Mouse (Mus musculus): ENCODE results near the gene Mon2.
"Not testable (repeated sequence)": the region's sequence is repeated elsewhere in the genome, so short reads cannot be mapped to it uniquely, and the experiment has no call there.

Mon2 gene

DNA sequence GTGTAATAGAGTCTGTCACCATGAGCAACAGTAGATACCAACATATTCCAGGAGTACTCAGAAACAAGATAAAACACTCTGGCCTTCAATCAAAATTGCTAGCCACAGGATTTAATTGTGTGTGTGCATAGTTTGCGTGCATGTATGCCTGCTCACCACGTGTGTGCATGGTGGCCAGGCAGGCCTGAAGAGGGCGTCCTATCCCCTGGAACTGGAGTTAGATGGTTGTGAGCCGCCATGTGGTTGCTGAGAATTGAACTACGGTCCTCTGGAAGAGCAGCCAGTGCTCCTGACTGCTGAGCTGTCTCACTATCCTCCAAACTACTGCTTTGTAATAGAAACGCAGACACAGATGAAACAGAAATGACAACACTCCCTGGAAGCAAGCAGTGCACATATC is 85.7 kb downstream of the Mon2 start:
- DNase-seq, result peak; percentile 34 to 42

DNA sequence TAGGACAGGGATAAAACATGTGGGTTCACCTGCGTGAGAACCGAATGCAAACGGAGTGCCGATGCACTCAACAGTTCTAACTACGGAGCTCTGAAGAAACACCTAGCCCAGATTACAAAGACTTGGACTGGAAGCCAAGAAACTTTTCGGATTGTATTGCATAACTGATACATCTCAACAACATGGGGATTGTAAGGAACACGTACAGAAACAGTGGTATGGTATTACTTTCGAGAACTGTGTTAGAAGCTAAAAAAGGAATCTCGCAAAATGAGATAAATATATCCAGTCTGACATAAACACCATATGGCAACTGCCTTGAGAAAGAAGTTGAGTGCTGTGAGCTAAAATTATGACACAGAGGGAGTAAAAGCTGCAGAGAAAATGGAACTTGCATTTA is 86.4 kb downstream of the Mon2 start:
- no peak for DNase-seq

DNA sequence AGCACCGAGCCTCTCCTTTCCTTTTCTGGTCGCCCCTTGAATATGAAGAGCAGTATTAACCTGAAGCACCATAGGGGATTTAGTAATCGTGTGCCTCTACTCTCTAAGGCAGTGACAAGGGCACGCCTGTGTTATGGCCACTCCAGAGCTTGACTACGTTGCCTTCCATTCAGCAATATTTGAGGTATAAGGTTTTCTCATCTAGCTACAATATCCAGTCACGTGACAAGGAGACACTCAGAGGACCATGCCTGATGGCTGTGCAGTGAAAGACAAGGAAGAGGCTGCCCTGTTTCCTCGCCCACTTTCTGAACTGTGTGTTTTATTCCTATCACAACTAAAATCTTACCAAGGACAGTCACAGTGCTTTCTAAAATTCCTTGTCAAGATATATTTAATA is 87.9 kb downstream of the Mon2 start:
- no peak for DNase-seq

DNA sequence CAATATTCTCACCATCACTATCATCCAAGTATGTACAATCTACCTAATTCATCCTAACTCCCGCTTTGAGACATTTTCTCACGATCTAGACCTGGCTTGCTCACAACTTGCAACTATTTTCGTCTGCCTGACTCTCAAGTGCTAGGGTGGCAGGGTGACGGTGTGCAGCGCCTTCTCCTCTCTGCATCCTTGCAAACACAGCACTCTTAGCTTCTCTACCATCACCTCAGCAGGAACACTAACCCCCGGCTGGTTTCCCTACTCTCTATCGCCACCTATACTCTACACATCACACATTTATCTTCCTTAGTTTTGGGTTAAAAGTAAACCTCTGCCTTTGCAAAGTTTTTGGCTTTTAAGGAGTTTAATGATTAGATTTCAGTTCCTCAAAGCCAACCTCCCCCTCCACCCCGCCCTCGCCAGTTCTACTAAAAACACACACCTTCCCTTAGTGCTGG is 88.6 kb downstream of the Mon2 start:
- peak; percentile 51 to 55 for DNase-seq

DNA sequence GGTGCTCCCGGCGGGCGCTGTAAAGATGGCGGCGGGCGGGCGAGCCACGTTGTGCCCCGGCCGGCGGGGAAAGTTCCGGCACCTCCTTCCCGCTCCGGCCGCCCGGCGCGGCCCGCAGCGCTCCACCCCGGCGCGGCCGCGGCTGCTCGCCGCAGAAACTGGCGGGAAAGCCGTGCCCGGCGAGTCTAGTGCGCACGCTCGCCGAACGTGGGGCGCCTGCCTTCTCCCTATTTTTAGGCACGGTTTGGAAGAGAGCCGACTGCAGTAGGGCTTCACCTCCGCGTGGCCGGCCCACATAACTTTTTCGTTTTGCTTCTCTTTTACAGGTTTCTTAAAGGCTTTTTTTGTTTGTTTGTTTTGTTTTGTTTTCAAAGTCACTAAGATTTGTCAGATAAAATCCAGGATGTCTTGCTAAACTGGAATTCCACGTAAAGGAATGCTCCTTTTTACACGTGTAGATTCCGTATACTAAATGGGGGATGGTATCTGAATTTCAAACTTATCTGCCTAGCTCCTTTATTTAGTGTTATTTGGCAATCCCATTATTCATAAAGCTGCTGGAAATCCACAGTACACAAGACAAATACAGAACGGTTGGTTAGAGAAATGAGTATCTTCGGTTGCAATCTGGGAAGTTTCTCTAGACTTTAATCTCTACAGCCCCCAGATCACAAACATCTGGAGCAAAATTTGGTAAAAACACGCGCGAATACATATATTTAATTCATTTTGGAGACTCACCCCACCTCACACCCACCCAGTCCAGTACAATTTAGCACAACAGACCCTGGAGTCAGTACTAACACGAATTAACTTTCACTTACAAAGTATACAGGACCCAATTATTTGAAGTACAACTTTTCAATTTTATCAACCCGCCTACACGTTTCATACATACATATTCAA is 89.7 kb downstream of the Mon2 start:
- peak; percentile 88 to 89 for DNase-seq

DNA sequence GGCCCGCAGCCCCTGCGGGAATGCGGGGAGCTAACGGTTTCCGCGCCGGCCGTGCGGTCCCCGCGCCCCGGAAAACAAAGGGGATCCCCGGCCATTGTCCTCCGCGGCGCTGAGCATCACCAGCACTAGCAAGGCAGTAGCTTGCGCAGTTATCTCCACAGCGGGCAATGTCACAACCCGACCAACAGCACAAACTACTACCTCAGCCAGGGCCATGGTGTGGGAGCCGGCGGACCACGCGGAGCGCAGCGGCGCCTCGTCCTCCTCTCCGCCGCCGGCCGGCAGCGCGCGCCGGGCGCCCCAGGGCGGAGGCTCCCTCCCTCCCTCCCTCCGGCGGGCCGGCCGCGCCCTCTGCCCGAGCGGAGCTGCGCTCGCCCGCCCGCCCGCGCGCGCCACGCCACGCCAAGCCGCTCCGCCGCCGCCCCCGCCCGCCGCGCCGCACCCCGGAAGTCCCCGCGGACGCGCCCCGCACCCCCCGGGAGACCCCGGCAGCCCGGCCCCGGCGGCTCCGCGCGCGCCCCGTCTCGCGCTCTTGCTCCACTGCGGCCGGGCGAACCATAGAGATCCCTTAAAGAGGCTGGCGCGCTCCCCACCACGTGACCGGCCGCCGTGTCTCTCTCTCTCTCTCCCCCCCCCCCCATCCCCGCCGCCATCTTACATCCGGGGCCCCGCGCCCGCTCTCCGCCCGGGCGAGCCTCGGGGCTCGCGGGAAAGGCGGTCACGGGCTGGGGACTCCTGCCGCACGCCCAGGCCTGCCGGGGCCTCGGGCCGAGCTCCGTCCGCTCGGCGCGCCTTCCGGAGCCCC is 90.6 kb downstream of the Mon2 start:
- peak; percentile 90 for DNase-seq

DNA sequence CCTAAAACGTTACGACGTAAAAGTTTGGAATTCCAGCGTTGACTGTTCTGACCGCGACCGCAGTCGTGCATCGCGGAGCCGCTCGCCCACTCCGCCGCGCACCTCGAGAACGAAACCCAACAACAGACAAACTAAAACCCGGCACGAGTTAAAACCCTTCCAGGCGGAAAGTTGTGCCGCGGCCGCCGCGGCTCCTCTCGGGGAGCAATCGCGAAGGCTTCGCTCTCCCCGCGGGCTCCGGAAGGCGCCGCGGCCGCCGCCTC is 91.1 kb downstream of the Mon2 start:
- no peak for DNase-seq

DNA sequence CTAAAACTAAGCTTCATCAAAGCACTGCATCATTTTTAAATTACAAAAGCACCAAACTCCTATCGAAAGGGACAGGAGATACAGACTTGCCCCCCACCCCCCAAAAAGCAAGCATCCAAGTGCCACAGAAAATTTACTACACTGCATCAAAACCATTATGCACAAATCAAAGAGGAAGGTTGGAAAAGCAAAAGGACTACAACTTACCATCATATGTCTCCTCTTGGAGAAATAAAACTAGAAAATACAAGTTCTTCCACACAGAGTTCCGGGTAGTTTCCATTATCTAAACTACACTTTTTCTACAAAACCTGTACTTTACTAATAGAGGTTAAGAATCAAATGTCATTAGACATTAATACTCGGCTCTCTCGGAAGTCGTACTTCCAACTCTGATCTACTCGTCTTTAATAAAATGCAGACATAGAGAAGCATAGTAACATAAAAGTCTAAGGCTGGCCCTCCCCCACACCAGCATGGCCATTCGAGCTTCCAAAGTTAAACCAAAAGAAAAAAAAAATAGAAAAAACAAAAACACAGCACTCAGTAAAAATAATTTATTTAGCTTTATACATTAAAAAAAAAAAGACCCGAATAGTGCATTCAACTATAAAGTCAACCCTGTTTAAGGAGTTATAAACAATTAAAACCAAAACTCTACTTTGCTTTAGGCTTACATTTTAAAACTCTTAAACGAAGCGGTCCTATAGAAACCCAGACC is 91.6 kb downstream of the Mon2 start:
- no peak for DNase-seq

DNA sequence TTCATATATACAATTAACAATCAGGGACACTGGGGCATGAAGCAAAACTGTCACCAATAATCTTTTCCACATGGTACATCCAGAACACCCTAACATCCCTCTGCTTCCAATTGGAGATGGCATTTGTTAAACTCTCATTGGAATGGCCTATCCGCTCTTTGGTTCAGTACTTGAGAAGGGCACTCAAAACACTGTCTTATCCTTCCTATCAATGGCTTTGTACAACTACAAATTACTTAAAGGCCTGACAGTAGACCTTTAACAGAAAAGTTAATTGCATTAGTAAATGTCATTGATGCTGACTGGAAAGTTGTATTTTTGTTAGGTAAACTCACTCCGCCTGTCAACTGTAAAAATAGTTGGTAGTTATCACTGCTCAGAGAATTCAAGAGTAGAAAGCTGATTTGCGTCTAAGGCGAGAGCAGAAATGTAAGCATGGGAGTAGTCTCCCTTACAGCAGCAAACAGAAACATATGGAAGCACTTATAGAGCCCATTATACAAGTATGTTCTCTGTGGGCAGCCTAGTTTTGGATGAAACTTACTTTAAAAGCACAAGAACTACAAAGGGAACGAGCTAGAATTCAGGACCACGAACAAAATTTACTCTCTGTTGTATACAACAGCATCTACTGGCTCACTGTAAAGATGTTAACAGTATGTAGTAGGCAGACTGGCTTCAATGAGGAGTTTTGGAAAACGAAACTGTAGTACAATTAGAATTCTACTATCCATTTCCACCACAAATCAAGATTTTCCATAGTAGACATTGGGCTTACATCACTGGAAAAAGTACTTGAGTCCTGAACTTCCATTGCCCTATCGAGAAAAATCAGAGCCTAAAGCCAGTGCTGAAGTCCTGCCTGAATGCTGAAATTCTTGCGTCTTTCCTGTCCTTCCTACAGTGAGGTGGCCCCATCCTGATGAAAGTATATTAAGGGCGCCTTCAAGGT is 92.5 kb downstream of the Mon2 start:
- no peak for DNase-seq

DNA sequence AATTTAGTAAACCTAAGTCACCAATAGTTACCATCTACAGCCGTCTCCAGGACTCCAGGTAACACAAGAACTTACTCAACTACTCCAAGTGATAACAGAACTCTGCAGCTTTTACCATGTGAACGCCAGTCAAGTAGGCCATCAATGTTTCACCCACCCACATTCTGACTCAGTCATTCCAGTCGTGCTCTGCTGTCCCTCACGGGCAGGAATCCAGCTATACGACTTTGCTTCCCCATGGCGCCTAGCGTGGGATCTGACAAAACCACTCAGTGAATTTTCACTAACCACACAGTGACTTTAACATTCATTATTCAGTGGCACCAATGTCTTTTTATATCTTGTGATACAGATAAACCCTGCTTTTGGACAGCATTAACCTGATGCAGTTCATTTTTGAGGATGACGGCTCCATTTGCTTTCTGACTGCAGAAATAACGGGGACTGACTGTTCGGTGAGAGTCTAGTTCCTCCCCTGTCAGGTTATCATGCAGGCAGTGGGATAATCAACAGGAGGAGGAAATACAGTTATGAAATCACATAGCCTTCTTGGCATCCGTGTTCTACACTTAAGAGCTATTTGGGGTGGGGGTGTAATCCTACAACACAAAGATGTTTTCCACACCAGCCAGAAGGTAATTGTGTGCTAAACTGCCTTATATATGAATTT is 93.3 kb downstream of the Mon2 start:
- DNase-seq, result peak in 1 of 2 experiments; percentile 53

DNA sequence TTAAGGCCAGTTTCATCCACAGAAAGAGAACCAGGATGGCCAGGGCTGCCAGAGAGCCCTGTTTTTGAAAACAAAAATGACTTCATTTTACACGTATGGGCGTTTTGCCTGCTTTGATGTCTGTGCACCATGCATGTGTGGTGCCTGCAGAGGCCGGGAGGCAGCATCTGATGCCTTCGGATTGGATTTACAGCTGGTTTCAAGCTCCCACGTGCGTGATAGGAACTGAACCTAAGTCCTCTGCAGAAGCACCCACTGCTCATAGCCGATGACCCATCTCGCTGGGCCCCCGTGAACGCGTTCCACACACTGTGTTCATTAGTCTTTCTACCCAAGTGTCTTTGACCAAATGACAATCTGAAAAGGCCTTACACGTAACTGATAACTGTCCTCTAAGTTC is 96.2 kb downstream of the Mon2 start:
- DNase-seq, result no peak

DNA sequence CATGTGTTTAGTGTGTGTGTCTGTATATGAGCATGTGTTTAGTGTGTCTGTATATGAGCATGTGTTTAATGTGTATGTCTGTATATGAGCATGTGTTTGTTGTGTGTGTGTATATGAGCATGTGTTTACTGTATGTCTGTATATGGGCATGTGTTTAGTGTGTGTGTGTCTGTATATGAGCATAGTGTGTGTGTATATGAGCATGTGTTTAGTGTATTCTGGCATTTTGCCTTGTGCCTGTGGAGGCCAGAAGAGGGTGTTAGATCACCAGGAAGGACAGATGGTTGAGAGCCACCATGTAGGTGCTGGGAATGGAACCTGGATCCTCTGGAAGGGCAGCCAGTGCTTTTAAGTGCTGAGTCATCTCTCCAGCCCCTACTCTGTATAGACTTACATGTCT is 96.9 kb downstream of the Mon2 start:
- no peak for DNase-seq

DNA sequence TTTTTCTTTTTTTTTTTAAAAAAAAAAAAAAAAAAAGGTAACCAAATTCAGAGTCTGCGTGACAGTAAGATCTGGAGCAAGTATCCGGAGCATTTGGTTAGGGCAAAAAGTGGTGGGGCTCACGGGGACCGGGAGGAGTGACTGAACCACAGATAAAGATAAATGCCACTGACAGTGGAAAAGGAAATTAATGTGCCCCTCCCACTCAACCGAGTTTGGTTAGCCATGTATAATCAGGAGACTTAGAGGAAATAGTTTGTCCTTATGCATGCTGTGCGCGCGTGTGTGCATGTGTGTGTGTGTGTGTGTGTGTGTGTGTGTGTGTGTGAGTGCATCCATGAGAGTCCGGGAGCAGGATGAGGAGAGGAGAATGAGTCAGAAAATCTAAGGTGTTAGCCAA is 100.3 kb downstream of the Mon2 start:
- no peak for DNase-seq

DNA sequence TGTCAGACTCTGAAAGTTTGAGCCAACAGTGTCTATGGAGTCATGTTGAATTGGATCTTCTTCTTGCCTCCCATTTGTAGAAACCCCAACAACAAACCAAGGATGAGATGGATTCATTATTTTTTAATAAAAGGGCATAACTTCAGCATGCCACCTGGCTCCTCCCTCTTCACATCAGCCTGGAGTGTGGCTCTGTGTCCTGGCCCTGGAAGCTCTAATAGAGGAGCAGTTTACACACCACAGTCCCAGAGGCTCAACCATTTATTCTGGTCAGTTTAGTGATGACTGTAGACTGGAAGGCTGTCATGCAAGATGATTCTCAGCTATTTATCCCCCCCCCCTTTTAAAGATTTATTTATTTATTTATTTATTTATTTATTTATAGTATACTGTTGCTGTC is 103.1 kb downstream of the Mon2 start:
- no peak for DNase-seq

DNA sequence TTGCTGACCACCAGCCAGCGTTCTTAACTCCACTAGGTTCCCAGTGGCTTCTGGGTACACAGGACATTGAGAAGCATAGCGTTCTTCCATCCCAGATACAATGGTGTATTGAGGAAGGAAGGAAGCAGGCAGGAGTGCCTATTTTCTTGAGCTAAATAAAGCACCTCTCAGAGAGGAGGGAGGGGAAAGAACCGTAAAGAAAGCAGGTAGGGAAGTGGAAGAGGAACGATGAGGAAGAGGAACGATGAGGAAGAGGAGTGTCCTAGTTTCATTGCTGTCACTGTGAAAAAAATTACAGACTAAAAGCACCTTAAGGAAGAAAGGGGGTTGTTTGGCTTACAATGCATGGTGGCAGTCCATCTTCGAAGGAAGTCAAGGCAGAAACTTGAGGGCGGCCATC is 106.1 kb downstream of the Mon2 start:
- DNase-seq, result no peak

DNA sequence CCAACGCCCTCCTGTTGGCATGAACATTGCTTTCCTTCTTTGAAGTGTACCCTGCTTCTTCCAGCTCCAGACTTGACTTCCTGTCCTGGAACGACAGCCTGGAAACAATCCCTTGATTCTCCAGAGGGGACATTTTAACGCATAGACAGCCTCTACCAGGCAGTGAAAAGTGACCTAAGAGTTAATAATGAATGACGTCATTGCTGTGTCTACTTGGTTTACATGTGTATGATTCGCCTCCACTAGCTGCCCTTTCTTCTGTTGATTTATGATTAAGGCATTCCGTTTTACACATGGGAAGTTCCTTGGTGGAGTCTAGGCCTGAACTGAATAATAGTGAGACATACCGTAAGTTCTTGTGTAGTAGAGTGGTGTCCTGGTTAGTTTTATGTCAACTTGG is 109.9 kb downstream of the Mon2 start:
- no peak for DNase-seq

DNA sequence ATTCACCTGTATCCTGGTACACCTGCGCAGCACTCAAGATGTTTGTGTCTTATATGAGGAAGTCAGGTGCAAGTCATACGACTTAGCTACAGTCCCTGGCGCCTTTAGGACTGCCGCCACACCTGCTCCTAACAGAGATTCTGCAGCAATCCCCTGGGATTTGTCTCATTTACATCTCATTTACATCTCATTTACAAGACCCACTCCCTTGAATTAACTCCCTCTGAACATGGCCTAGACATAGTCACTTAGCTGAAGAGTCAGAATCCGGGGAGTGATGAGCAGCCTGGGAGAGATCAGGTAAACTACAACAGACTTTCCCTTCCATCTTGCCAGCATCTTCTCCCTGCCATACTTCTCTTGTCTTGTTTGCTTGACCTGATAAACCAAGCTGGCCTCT is 110.7 kb downstream of the Mon2 start:
- DNase-seq, result not testable (repeated sequence)

DNA sequence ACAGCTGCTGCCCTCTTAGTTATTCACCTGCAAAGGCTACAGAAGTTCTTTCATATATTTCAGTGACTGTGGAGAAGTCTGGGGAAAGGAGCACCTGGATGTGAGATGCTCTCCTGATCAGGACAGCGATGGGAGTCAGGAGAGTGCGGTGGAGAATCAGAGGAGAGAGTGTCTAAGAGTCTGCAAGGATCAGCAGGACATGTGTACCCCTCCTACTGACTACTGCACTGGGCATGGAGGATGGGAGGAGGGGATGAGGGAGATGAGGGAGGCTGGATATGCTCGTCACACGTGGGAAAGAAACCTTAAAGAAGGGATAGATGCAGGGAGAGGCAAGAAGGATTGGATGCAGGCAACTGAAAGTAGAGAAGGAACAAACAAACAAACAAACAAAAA is 112.1 kb downstream of the Mon2 start:
- DNase-seq, result no peak

DNA sequence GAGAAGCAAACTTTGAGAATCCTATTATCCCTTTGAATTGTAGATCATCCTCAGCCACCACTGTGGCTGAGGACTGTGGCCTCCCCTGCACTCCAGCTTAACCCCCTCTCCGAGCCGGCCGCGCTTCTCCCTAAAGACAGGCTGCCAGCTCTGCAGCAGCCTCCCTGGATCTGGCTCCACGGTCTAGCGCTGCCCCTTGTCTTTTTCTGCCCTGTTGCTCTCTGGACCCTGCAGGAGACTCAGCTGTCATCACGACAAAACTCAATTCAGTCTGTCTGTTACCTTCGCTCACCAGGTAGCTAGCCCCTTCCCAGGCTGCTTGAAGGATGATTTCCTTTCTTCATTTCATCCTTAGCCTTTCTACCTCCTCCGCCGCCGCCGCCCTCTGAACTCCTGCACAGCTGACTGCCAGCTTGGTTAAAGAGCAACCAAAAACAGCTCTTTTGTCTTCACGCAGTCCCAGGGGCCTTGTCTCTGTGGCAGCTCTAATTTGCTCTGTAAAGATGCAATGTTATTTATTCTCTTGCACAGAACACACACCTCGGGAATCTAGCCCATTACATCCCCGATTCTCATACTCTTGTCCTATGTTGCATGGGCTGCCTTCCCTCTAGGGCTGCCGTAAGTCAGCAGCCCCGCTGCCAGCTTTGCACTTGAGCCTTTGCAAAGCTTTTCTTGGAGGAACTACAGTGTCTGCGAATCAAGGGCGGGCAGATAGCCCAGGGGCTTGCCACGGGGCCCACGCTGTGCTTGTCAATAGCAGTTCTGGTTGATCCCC is 112.7 kb downstream of the Mon2 start:
- DNase-seq, result peak; percentile 31 to 42

DNA sequence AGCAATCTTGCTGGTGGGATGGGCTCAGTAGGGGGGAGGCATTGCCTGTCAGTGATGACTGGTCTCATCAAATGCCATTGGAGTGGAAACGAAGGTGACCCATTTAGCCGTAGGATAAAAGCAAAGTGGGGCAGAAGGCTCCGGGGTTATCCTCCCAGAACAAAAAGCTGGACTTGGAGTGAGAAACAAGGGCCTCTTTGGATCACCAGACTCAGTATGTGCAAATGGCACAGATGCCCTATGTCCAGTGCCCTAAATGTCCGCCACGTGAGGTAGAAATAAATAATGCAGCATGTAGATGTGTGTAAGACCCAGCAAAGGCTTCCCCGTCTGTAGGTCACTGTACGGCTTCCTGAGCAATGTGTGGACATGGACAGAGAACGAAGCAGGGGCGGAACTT is 113.7 kb downstream of the Mon2 start:
- DNase-seq, result no peak

DNA sequence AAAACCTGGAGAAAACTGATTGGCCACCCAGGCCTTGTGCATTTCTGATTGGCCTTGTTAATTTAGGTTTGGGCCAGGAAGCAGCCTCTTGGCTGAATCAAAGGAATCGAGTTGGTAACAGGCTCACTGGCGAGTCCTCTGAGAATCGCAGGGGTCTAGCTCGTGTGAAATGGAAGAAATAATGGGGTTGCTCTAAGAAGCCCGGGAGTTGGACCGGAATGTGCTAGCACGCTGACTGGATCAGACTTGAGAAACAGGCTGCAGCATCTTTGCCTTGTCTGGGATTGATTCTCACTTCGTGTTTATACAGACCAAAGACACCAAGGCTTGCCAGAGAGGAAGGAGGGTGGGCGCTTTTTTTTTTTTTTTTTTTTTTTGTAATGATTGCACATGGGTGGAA is 114.8 kb downstream of the Mon2 start:
- DNase-seq, result no peak
